Mouse (Mus musculus): ENCODE measurements around the gene Mical3. TPM values are rescaled to one million over a fixed set of nuclear protein-coding genes. Genes with fewer than 3 reads are reported as not detected.

Mical3 gene
- polyA plus RNA-seq, 1 experiment from 2014 or later, result 11.5 TPM

GRCm38 (mm10) chr6:121171102-121171501 is 40.3 kb upstream of the Mical3 start:
- H3K27ac ChIP-seq (ENCODE audit: low read length), result no peak overlapping the region
- 62% methylated on average over 6 of the region's 6 CpGs for WGBS
- H3K36me3 ChIP-seq (ENCODE audit: control insufficient read depth, insufficient read depth, low read length), result no peaks in the 10 kb centered on the region
- no peak for ATAC-seq (ENCODE audit: insufficient read depth, low FRiP score)
- no peak overlapping the region for H3K4me2 ChIP-seq (ENCODE audit: low read depth, low read length)
- H3K27me3 ChIP-seq (ENCODE audit: control insufficient read depth, insufficient read depth, low read length), result no peaks in the 10 kb centered on the region
- H3K9me3 ChIP-seq (replicated peaks; ENCODE audit: control insufficient read depth, low read length), result no peaks in the 10 kb centered on the region
- H3K4me1 ChIP-seq (ENCODE audit: control insufficient read depth, insufficient read depth, low read length), result peaks cover 16% of the 10 kb centered on the region; the same call in 1 of the 2 replicates
- H3K4me3 ChIP-seq (replicated peaks; ENCODE audit: low read length), result no peak overlapping the region
- no peak overlapping the region for H3K9ac ChIP-seq (ENCODE audit: low read length)

DNA sequence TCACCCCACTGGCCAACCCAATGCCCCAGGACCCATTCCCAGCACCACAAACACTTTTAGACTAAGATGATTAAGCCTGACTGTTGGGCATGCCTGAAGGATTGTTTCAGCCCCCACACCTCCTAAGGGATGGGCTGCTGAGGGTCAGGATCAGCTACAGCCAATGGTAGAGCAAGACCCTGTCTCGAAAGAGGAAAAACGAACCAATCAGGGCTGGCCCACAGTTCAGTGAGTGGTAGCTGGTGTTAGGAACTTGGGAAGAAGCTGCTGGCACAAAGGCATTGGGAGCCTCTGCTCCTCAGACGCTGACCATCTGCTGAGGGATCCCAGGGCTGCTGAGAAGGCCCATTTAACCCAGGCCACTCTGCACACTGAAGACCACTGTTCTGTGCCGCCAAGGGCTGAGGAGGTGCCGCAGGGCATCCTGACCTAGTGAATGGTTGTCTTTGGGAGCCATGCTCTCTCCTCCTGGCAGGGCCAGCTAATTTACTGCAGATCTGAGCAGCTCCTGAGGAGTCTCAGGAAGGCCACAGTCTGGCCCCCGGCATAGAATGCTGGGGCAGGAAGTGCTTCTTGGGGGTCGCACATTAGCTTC is 36.7 kb upstream of the Mical3 start:
- no peaks in the 10 kb centered on the region for H3K27me3 ChIP-seq (ENCODE audit: control insufficient read depth, insufficient read depth, low read length)
- WGBS, result 74% methylated on average over 7 of the region's 7 CpGs
- no peak overlapping the region for H3K4me2 ChIP-seq (ENCODE audit: low read depth, low read length)

GRCm38 (mm10) chr6:121166098-121166552 is 35.3 kb upstream of the Mical3 start:
- H3K36me3 ChIP-seq (ENCODE audit: control insufficient read depth, insufficient read depth, low read length), result no peaks in the 10 kb centered on the region
- peaks cover 14% of the 10 kb centered on the region; the same call in 1 of the 2 replicates for H3K4me1 ChIP-seq (ENCODE audit: control insufficient read depth, insufficient read depth, low read length)
- H3K27ac ChIP-seq (ENCODE audit: low read length), result peak overlapping the region; percentile 16; the same call in 1 of the 2 replicates
- peak overlapping the region; percentile 23; the same call in 1 of the 2 replicates for H3K4me2 ChIP-seq (ENCODE audit: low read depth, low read length)
- 24% methylated on average over 10 of the region's 10 CpGs for whole genome bisulfite sequencing
- no peaks in the 10 kb centered on the region for H3K27me3 ChIP-seq (ENCODE audit: control insufficient read depth, insufficient read depth, low read length)
- H3K4me3 ChIP-seq (replicated peaks; ENCODE audit: low read length), result no peak overlapping the region
- H3K9me3 ChIP-seq (replicated peaks; ENCODE audit: control insufficient read depth, low read length), result no peaks in the 10 kb centered on the region
- ATAC-seq (ENCODE audit: insufficient read depth, low FRiP score), result peak; percentile 73
- H3K9ac ChIP-seq (ENCODE audit: low read length), result 0 out of 2 replicates have a peak overlapping the region, but pooled peaks have one; percentile 8

More for the DNA sequence above, 36.7 kb upstream of the Mical3 start:
- no peak overlapping the region for H3K9ac ChIP-seq (ENCODE audit: low read length)
- no peaks in the 10 kb centered on the region for H3K36me3 ChIP-seq (ENCODE audit: control insufficient read depth, insufficient read depth, low read length)
- no peaks in the 10 kb centered on the region for H3K9me3 ChIP-seq (replicated peaks; ENCODE audit: control insufficient read depth, low read length)
- H3K4me3 ChIP-seq (replicated peaks; ENCODE audit: low read length), result no peak overlapping the region
- ATAC-seq (ENCODE audit: insufficient read depth, low FRiP score), result no peak
- H3K4me1 ChIP-seq (ENCODE audit: control insufficient read depth, insufficient read depth, low read length), result peaks cover 14% of the 10 kb centered on the region; the same call in 1 of the 2 replicates
- no peak overlapping the region for H3K27ac ChIP-seq (ENCODE audit: low read length)

DNA sequence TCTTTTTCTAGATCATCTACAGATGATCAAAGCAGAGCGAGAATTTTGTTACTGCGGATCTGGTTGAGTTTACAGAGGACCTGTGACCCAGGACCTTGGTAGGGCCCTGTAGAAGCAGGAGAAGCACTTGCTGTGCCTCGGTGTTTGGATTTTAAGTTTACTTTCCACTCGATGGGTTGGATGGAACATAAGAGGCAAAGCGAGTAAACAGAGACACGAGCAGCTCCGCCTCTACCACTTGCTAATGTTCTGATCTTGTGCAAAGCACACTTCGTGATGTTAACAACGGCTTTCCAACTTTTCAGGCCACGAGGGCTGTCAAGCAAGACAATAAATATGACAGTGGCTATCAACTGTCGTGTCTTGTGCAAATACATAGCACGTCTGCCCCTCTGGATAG is 31.8 kb upstream of the Mical3 start:
- Histone ChIP-seq H3K27me3 (ENCODE audit: control insufficient read depth, insufficient read depth, low read length) (no peaks in the 10 kb centered on the region), H3K4me3 (replicated peaks; ENCODE audit: low read length) (no peak overlapping the region), H3K9me3 (replicated peaks; ENCODE audit: control insufficient read depth, low read length) (no peaks in the 10 kb centered on the region), H3K4me1 (ENCODE audit: control insufficient read depth, insufficient read depth, low read length) (peaks cover 24% of the 10 kb centered on the region; the same call in 1 of the 2 replicates), H3K36me3 (ENCODE audit: control insufficient read depth, insufficient read depth, low read length) (no peaks in the 10 kb centered on the region), H3K4me2 (ENCODE audit: low read depth, low read length) (no peak overlapping the region), H3K27ac (ENCODE audit: low read length) (no peak overlapping the region), H3K9ac (ENCODE audit: low read length) (no peak overlapping the region)
- ATAC-seq (ENCODE audit: insufficient read depth, low FRiP score), result no peak
- WGBS, result 60% methylated on average over 12 of the region's 12 CpGs

GRCm38 (mm10) chr6:121160126-121160525 is 29.3 kb upstream of the Mical3 start:
- H3K27ac ChIP-seq (ENCODE audit: low read length), result peak overlapping the region; percentile 64
- no peak overlapping the region for H3K4me2 ChIP-seq (ENCODE audit: low read depth, low read length)
- H3K4me3 ChIP-seq (replicated peaks; ENCODE audit: low read length), result no peak overlapping the region
- H3K9me3 ChIP-seq (replicated peaks; ENCODE audit: control insufficient read depth, low read length), result no peaks in the 10 kb centered on the region
- peak; percentile 84; the same call in 1 of the 2 replicates for ATAC-seq (ENCODE audit: insufficient read depth, low FRiP score)
- no peak overlapping the region for H3K9ac ChIP-seq (ENCODE audit: low read length)
- H3K27me3 ChIP-seq (ENCODE audit: control insufficient read depth, insufficient read depth, low read length), result no peaks in the 10 kb centered on the region
- peaks cover 24% of the 10 kb centered on the region; the same call in 1 of the 2 replicates for H3K4me1 ChIP-seq (ENCODE audit: control insufficient read depth, insufficient read depth, low read length)
- no peaks in the 10 kb centered on the region for H3K36me3 ChIP-seq (ENCODE audit: control insufficient read depth, insufficient read depth, low read length)
- WGBS, result 45% methylated on average over 6 of the region's 6 CpGs

DNA sequence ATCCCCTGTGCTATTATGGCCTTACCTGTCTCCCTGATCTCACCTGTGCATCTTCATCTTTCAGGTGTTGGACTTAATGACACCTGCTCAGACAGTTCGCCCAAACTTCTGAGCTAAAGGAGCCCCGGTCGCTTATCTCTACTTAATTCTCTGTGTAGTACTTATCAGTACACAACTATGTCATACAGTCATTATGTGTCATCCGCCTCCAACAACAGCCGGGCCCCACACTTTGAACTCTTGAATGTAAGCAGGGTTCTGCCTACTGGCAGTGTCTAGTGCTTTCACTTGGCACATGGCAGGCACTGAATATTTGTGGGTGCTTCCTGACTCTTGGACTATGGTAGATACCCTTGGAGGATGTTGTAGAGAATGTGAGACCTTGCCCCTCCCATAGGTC is 28.8 kb upstream of the Mical3 start:
- ATAC-seq (ENCODE audit: insufficient read depth, low FRiP score), result no peak
- peak overlapping the region; percentile 64 for H3K27ac ChIP-seq (ENCODE audit: low read length)

GRCm38 (mm10) chr6:121156030-121156429 is 25.2 kb upstream of the Mical3 start:
- H3K27ac ChIP-seq (ENCODE audit: low read length), result no peak overlapping the region
- 65% methylated on average over 2 of the region's 2 CpGs for WGBS
- no peak overlapping the region for H3K9ac ChIP-seq (ENCODE audit: low read length)
- no peaks in the 10 kb centered on the region for H3K9me3 ChIP-seq (replicated peaks; ENCODE audit: control insufficient read depth, low read length)
- peaks cover 32% of the 10 kb centered on the region for H3K4me1 ChIP-seq (ENCODE audit: control insufficient read depth, insufficient read depth, low read length)
- H3K27me3 ChIP-seq (ENCODE audit: control insufficient read depth, insufficient read depth, low read length), result no peaks in the 10 kb centered on the region
- no peaks in the 10 kb centered on the region for H3K36me3 ChIP-seq (ENCODE audit: control insufficient read depth, insufficient read depth, low read length)
- no peak overlapping the region for H3K4me2 ChIP-seq (ENCODE audit: low read depth, low read length)
- H3K4me3 ChIP-seq (replicated peaks; ENCODE audit: low read length), result no peak overlapping the region
- ATAC-seq (ENCODE audit: insufficient read depth, low FRiP score), result no peak

More for the DNA sequence above, 28.8 kb upstream of the Mical3 start:
- peaks cover 24% of the 10 kb centered on the region; the same call in 1 of the 2 replicates for H3K4me1 ChIP-seq (ENCODE audit: control insufficient read depth, insufficient read depth, low read length)
- H3K27me3 ChIP-seq (ENCODE audit: control insufficient read depth, insufficient read depth, low read length), result no peaks in the 10 kb centered on the region
- 77% methylated on average over 5 of the region's 5 CpGs for WGBS
- no peaks in the 10 kb centered on the region for H3K36me3 ChIP-seq (ENCODE audit: control insufficient read depth, insufficient read depth, low read length)
- H3K4me2 ChIP-seq (ENCODE audit: low read depth, low read length), result no peak overlapping the region
- H3K4me3 ChIP-seq (replicated peaks; ENCODE audit: low read length), result no peak overlapping the region
- no peak overlapping the region for H3K9ac ChIP-seq (ENCODE audit: low read length)
- no peaks in the 10 kb centered on the region for H3K9me3 ChIP-seq (replicated peaks; ENCODE audit: control insufficient read depth, low read length)

GRCm38 (mm10) chr6:121154451-121155300 is 23.9 kb upstream of the Mical3 start:
- ATAC-seq (ENCODE audit: insufficient read depth, low FRiP score), result no peak
- no peaks in the 10 kb centered on the region for H3K27me3 ChIP-seq (ENCODE audit: control insufficient read depth, insufficient read depth, low read length)
- no peaks in the 10 kb centered on the region for H3K9me3 ChIP-seq (replicated peaks; ENCODE audit: control insufficient read depth, low read length)
- H3K4me1 ChIP-seq (ENCODE audit: control insufficient read depth, insufficient read depth, low read length), result peaks cover 24% of the 10 kb centered on the region
- 75% methylated on average over 16 of the region's 16 CpGs for WGBS
- H3K27ac ChIP-seq (ENCODE audit: low read length), result no peak overlapping the region
- no peak overlapping the region for H3K9ac ChIP-seq (ENCODE audit: low read length)
- no peaks in the 10 kb centered on the region for H3K36me3 ChIP-seq (ENCODE audit: control insufficient read depth, insufficient read depth, low read length)
- H3K4me2 ChIP-seq (ENCODE audit: low read depth, low read length), result no peak overlapping the region
- H3K4me3 ChIP-seq (replicated peaks; ENCODE audit: low read length), result no peak overlapping the region

GRCm38 (mm10) chr6:121153177-121153576 is 22.4 kb upstream of the Mical3 start:
- Histone ChIP-seq H3K27ac (ENCODE audit: low read length) (no peak overlapping the region), H3K9me3 (replicated peaks; ENCODE audit: control insufficient read depth, low read length) (no peaks in the 10 kb centered on the region), H3K4me3 (replicated peaks; ENCODE audit: low read length) (no peak overlapping the region), H3K27me3 (ENCODE audit: control insufficient read depth, insufficient read depth, low read length) (no peaks in the 10 kb centered on the region), H3K4me2 (ENCODE audit: low read depth, low read length) (no peak overlapping the region), H3K9ac (ENCODE audit: low read length) (no peak overlapping the region), H3K36me3 (ENCODE audit: control insufficient read depth, insufficient read depth, low read length) (no peaks in the 10 kb centered on the region), H3K4me1 (ENCODE audit: control insufficient read depth, insufficient read depth, low read length) (peaks cover 21% of the 10 kb centered on the region)
- WGBS, result 59% methylated on average over 8 of the region's 8 CpGs
- no peak for ATAC-seq (ENCODE audit: insufficient read depth, low FRiP score)
